Mouse (Mus musculus): ENCODE results near the gene Tspan18. TPM values are rescaled to one million over a fixed set of nuclear protein-coding genes. Genes with fewer than 3 reads are reported as not detected.

Tspan18 gene
- polyA plus RNA-seq, 1 experiment from 2014 or later: 48.4 TPM

GRCm38 (mm10) chr2:93193806-93194205, 140.5 kb downstream of the Tspan18 start:
- Histone ChIP-seq H3K36me3 (peaks cover 70% of the 10 kb centered on the region), H3K4me3 (no peak overlapping the region), H3K9me3 (replicated peaks) (no peaks in the 10 kb centered on the region), H3K27ac (replicated peaks) (peak overlapping the region; percentile 97), H3K4me1 (peaks cover 91% of the 10 kb centered on the region), H3K27me3 (ENCODE audit: low read depth, poor library complexity, severe bottlenecking) (no peaks in the 10 kb centered on the region; the same call in 1 of the 2 replicates)
- 65% methylated on average over 4 of the region's 4 CpGs for WGBS
- no peak for DNase-seq (ENCODE audit: low spot score)

GRCm38 (mm10) chr2:93192671-93193080, 141.6 kb downstream of the Tspan18 start:
- peaks cover 58% of the 10 kb centered on the region for H3K36me3 ChIP-seq

GRCm38 (mm10) chr2:93192182-93192560, 142.1 kb downstream of the Tspan18 start:
- DNase-seq (ENCODE audit: low spot score): no peak
- Histone ChIP-seq H3K4me1 (peaks cover 93% of the 10 kb centered on the region), H3K4me3 (peak overlapping the region; percentile 98), H3K9me3 (replicated peaks) (no peaks in the 10 kb centered on the region), H3K36me3 (peaks cover 53% of the 10 kb centered on the region), H3K27ac (replicated peaks) (peak overlapping the region; percentile 97), H3K27me3 (ENCODE audit: low read depth, poor library complexity, severe bottlenecking) (peaks cover 9% of the 10 kb centered on the region; the same call in 1 of the 2 replicates)
- 59% methylated on average over 9 of the region's 9 CpGs for WGBS

More at GRCm38 (mm10) chr2:93192671-93193080, 141.6 kb downstream of the Tspan18 start:
- Histone ChIP-seq H3K9me3 (replicated peaks) (no peaks in the 10 kb centered on the region), H3K27ac (replicated peaks) (peak overlapping the region; percentile 97), H3K4me1 (peaks cover 88% of the 10 kb centered on the region), H3K4me3 (peak overlapping the region; percentile 98), H3K27me3 (ENCODE audit: low read depth, poor library complexity, severe bottlenecking) (peaks cover 5% of the 10 kb centered on the region; the same call in 1 of the 2 replicates)
- 6% methylated on average over 6 of the region's 6 CpGs for WGBS
- peak; percentile 72 for DNase-seq (ENCODE audit: low spot score)

GRCm38 (mm10) chr2:93191488-93192181, 142.7 kb downstream of the Tspan18 start:
- Histone ChIP-seq H3K27ac (replicated peaks) (peak overlapping the region; percentile 97), H3K4me1 (peaks cover 95% of the 10 kb centered on the region), H3K27me3 (ENCODE audit: low read depth, poor library complexity, severe bottlenecking) (peaks cover 12% of the 10 kb centered on the region), H3K36me3 (peaks cover 48% of the 10 kb centered on the region), H3K9me3 (replicated peaks) (no peaks in the 10 kb centered on the region), H3K4me3 (peak overlapping the region; percentile 98)
- WGBS: 59% methylated on average over 14 of the region's 14 CpGs
- no peak for DNase-seq (ENCODE audit: low spot score)

- DNase-seq (ENCODE audit: low spot score): peak; percentile 63
- Histone ChIP-seq H3K27ac (replicated peaks) (peak overlapping the region; percentile 97), H3K9me3 (replicated peaks) (no peaks in the 10 kb centered on the region), H3K36me3 (peaks cover 41% of the 10 kb centered on the region), H3K27me3 (ENCODE audit: low read depth, poor library complexity, severe bottlenecking) (peaks cover 19% of the 10 kb centered on the region), H3K4me1 (peaks cover 90% of the 10 kb centered on the region), H3K4me3 (peak overlapping the region; percentile 98)
- 12% methylated on average over 9 of the region's 9 CpGs for WGBS
Observed at GRCm38 (mm10) chr2:93190771-93191487, 143.4 kb downstream of the Tspan18 start.

GRCm38 (mm10) chr2:93188761-93189458, 145.4 kb downstream of the Tspan18 start:
- peaks cover 23% of the 10 kb centered on the region for H3K36me3 ChIP-seq
- 8% methylated on average over 19 of the region's 19 CpGs for WGBS
- peaks cover 74% of the 10 kb centered on the region for H3K4me1 ChIP-seq
- DNase-seq (ENCODE audit: low spot score): peak; percentile 64
- no peaks in the 10 kb centered on the region for H3K9me3 ChIP-seq (replicated peaks)
- peaks cover 40% of the 10 kb centered on the region for H3K27me3 ChIP-seq (ENCODE audit: low read depth, poor library complexity, severe bottlenecking)
- H3K27ac ChIP-seq (replicated peaks): peak overlapping the region; percentile 97
- peak overlapping the region; percentile 98 for H3K4me3 ChIP-seq

- Histone ChIP-seq H3K27me3 (ENCODE audit: low read depth, poor library complexity, severe bottlenecking) (peaks cover 46% of the 10 kb centered on the region), H3K27ac (replicated peaks) (peak overlapping the region; percentile 97), H3K9me3 (replicated peaks) (no peaks in the 10 kb centered on the region), H3K36me3 (peaks cover 17% of the 10 kb centered on the region), H3K4me1 (peaks cover 68% of the 10 kb centered on the region), H3K4me3 (peak overlapping the region; percentile 98)
- DNase-seq (ENCODE audit: low spot score): peak; percentile 67
- WGBS: under 1% methylated on average over 53 of the region's 53 CpGs
Observed at GRCm38 (mm10) chr2:93188020-93188760, 146.1 kb downstream of the Tspan18 start.

GRCm38 (mm10) chr2:93187323-93187996, 146.8 kb downstream of the Tspan18 start, which contains the start of gene Trp53i11:
Gene Trp53i11, plus strand, starts transcription at chr2:93187548.
- peaks cover 53% of the 10 kb centered on the region for H3K27me3 ChIP-seq (ENCODE audit: low read depth, poor library complexity, severe bottlenecking)
- peaks cover 65% of the 10 kb centered on the region for H3K4me1 ChIP-seq

GRCm38 (mm10) chr2:93182859-93183258, 151.4 kb downstream of the Tspan18 start:
- 76% methylated on average over 11 of the region's 11 CpGs for WGBS
- peaks cover 64% of the 10 kb centered on the region for H3K4me1 ChIP-seq
- no peaks in the 10 kb centered on the region for H3K9me3 ChIP-seq (replicated peaks)
- no peak overlapping the region for H3K4me3 ChIP-seq
- DNase-seq (ENCODE audit: low spot score): peak; percentile 10
- H3K36me3 ChIP-seq: no peaks in the 10 kb centered on the region
- no peak overlapping the region for H3K27ac ChIP-seq (replicated peaks)
- peaks cover 95% of the 10 kb centered on the region for H3K27me3 ChIP-seq (ENCODE audit: low read depth, poor library complexity, severe bottlenecking)

More at GRCm38 (mm10) chr2:93187323-93187996, 146.8 kb downstream of the Tspan18 start, which contains the start of gene Trp53i11:
- Histone ChIP-seq H3K4me3 (peak within 1 kb of the TSS; percentile 98), H3K9me3 (replicated peaks) (no peaks in the 10 kb centered on the region), H3K27ac (replicated peaks) (peak within 1 kb of the TSS; percentile 97), H3K36me3 (peaks cover 11% of the 10 kb centered on the region)
- under 1% methylated on average over 69 of the region's 69 CpGs for WGBS
- DNase-seq (ENCODE audit: low spot score): peak; percentile 91

- Histone ChIP-seq H3K27ac (replicated peaks) (peak overlapping the region; percentile 91), H3K4me1 (peaks cover 76% of the 10 kb centered on the region), H3K9me3 (replicated peaks) (no peaks in the 10 kb centered on the region), H3K27me3 (ENCODE audit: low read depth, poor library complexity, severe bottlenecking) (peaks cover 88% of the 10 kb centered on the region), H3K36me3 (no peaks in the 10 kb centered on the region), H3K4me3 (peak overlapping the region; percentile 54)
- peak; percentile 56 for DNase-seq (ENCODE audit: low spot score)
- under 1% methylated on average over 41 of the region's 41 CpGs for WGBS
Observed at GRCm38 (mm10) chr2:93180077-93180844, 154.0 kb downstream of the Tspan18 start.

- peak overlapping the region; percentile 54; the same call in 1 of the 2 replicates for H3K4me3 ChIP-seq
- WGBS: 35% methylated on average over 5 of the region's 5 CpGs
- H3K36me3 ChIP-seq: no peaks in the 10 kb centered on the region
- H3K27me3 ChIP-seq (ENCODE audit: low read depth, poor library complexity, severe bottlenecking): peaks cover 82% of the 10 kb centered on the region
- peaks cover 82% of the 10 kb centered on the region for H3K4me1 ChIP-seq
- peak overlapping the region; percentile 91 for H3K27ac ChIP-seq (replicated peaks)
- no peaks in the 10 kb centered on the region for H3K9me3 ChIP-seq (replicated peaks)
- no peak for DNase-seq (ENCODE audit: low spot score)
Observed at GRCm38 (mm10) chr2:93179603-93180002, 154.7 kb downstream of the Tspan18 start.

Data from midbrain, embryonic 10.5 days (tissue).